1 mouse cellular context compared by ENCODE assay signal in the genomic region with DNA sequence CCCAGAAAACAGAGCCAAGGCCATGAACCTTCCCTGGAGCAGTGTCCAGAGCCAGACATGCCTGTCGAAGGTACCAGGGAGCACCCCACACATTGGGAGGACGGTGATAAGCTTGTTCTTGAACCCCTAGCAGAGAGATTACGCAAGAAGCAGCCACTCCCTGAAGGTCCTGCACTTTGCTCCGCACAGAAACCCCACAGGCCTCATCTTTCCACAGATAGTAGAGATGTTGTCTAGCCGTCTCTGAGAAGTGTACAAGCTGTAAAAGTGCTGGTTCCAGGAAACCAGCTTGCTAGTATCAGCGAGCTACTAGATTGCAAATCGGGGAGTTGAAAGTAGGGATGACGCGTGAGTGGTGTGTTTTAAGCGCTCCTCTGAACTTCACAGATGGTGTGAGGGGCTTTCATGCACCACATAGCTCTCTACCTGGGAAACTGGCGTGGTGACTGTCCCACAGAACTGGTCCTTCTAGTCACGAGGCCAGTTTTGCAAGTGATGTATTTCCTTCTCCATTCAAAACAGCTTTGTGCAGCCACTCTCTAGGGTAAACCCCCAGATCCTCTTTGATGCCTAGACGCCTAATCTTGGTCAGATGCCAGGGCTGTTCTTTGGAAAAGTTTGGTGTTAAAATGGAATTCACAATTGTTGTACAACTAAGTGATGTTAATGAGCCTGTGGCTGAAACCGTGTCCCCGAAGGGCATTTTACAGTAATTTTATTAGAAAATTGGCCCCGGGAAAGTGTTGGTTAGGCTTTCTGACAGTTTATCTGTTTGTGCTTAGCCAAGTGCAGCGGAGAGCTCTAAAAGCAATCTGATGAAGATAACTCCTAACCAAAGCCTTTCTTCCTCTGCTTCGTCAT.
A peak's percentile ranks its signal among the peaks of the same experiment; 100 is the strongest.
TF ChIP-seq lines count a peak whose summit lies in the region.

No protein-coding gene starts in this region.

TF ChIP-seq in MEL, 35 proteins besides CTCF, POLR2A, EP300 and RAD21 (continued from another document):
- TF ChIP-seq USF2 (IDR thresholded peaks at IDR 0.05; ENCODE audit: borderline replicate concordance in 1 of 2, insufficient read depth in 1 of 2, low read depth in 1 of 2, low read length in 2 of 2) (no peak), MAZ (IDR thresholded peaks at IDR 0.05; ENCODE audit: low read depth, low read length) (no peak), NRF1 (IDR thresholded peaks at IDR 0.05; ENCODE audit: insufficient read depth, low read depth, low read length, poor library complexity, severe bottlenecking) (no peak), SMC3 (IDR thresholded peaks at IDR 0.05; ENCODE audit: low read depth, low read length) (no peak), MXI1 (IDR thresholded peaks at IDR 0.05; ENCODE audit: low read depth, low read length) (no peak), GABPA (IDR thresholded peaks at IDR 0.05; ENCODE audit: low read depth, low read length) (no peak), USF1 (IDR thresholded peaks at IDR 0.05; ENCODE audit: low read depth, low read length) (peak; percentile 71), CHD1 (IDR thresholded peaks at IDR 0.05; ENCODE audit: low read depth, low read length) (no peak), KAT2A (conservative IDR thresholded peaks at IDR 0.05; ENCODE audit: low read depth, low read length) (no peak), JUND (IDR thresholded peaks at IDR 0.05; ENCODE audit: low read depth, low read length) (no peak), RCOR1 (IDR thresholded peaks at IDR 0.05; ENCODE audit: low read depth, low read length) (peak; percentile 18; the same call in 1 of the 2 replicates), MEF2A (IDR thresholded peaks at IDR 0.05; ENCODE audit: extremely low read depth, insufficient replicate concordance, low read depth, low read length, poor library complexity, severe bottlenecking) (no peak), NELFE (IDR thresholded peaks at IDR 0.05; ENCODE audit: low read depth, low read length) (0 out of 2 replicates have a peak, but pooled peaks have one; percentile 7), CHD2 (IDR thresholded peaks at IDR 0.05; ENCODE audit: low read length) (no peak), ZNF384 (IDR thresholded peaks at IDR 0.05; ENCODE audit: low read depth, low read length) (no peak), MYB (IDR thresholded peaks at IDR 0.05; ENCODE audit: low read depth, low read length) (no peak), TCF12 (IDR thresholded peaks at IDR 0.05; ENCODE audit: low read depth, low read length) (peak; percentile 32; the same call in 1 of the 2 replicates), E2F4 (IDR thresholded peaks at IDR 0.05; ENCODE audit: borderline replicate concordance, low read depth, low read length) (no peak), MYC (IDR thresholded peaks at IDR 0.05; ENCODE audit: low read depth, low read length) (0 out of 2 replicates have a peak, but pooled peaks have one; percentile 6), TBP (IDR thresholded peaks at IDR 0.05; ENCODE audit: low read depth, low read length) (no peak), ZKSCAN1 (IDR thresholded peaks at IDR 0.05; ENCODE audit: low read depth, low read length) (no peak), BHLHE40 (IDR thresholded peaks at IDR 0.05; ENCODE audit: borderline replicate concordance, low read depth, low read length) (peak; percentile 20; the same call in 1 of the 2 replicates), ELF1 (IDR thresholded peaks at IDR 0.05; ENCODE audit: low read depth, low read length) (no peak), ETS1 (IDR thresholded peaks at IDR 0.05; ENCODE audit: low read depth, low read length) (0 out of 2 replicates have a peak, but pooled peaks have one; percentile 31), HCFC1 (IDR thresholded peaks at IDR 0.05; ENCODE audit: low read depth, low read length) (no peak)
